Mouse (Mus musculus): ENCODE results near the gene Adgrf4.

Adgrf4 gene

GRCm38 (mm10) chr17:42692136-42692535 lies at the start of gene Adgrf4:
Adgrf4 (minus strand) TSS chr17:42692284.
- DNase-seq (ENCODE audit: low read depth in 2 of 2, low spot score in 2 of 2), result no peak

- no peak for DNase-seq (ENCODE audit: low read depth in 2 of 2, low spot score in 2 of 2)
Observed at GRCm38 (mm10) chr17:42741801-42742217, 49.7 kb upstream of the Adgrf4 start, which contains the start of gene Adgrf2. Adgrf2 (minus strand) TSS chr17:42742179.

DNA sequence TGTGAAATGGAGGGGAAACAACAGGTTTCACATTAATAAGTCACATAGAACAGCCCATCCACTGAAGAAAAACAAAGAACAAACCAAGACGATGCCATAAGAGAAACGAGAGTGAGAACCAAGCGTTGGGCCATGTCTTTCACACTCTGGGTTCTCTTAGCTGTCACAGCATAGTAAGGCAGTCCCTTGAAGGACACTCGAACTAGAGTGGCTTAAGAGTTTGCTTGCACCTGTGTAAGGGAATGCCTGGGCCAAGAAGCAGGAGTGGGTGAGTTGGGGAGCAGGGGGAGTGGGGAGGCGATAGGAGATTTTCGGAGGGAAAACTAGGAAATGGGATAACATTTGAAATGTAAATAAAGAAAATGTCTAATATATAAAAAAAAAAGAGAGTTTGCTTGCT lies 46.7 kb upstream of the Adgrf4 start:
- no peak for DNase-seq (ENCODE audit: low read depth in 2 of 2, low spot score in 2 of 2)

GRCm38 (mm10) chr17:42717161-42717560 lies 25.1 kb upstream of the Adgrf4 start:
- DNase-seq (ENCODE audit: low read depth in 2 of 2, low spot score in 2 of 2), result no peak

DNA sequence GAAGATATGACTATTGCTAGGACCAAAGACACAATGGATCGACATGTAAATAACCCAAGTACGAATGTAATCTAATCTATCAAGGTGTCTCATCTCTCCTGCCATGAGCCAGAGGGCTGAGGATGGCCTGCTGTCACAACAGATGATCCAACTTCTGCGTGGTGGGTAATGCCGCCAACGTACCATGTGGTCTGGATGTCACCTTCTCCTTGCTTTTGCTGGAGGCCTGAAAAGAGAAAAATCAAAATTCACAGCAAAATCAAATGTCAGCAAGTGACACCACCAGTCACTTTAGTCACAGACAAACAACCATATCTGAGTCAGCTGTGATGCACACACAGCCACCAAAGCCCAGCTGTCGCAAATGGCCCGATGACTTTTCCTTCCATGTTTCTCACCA lies 22.9 kb upstream of the Adgrf4 start:
- DNase-seq (ENCODE audit: low read depth in 2 of 2, low spot score in 2 of 2), result no peak

- no peak for DNase-seq (ENCODE audit: low read depth in 2 of 2, low spot score in 2 of 2)
Observed at GRCm38 (mm10) chr17:42710717-42711116, 18.6 kb upstream of the Adgrf4 start.

DNA sequence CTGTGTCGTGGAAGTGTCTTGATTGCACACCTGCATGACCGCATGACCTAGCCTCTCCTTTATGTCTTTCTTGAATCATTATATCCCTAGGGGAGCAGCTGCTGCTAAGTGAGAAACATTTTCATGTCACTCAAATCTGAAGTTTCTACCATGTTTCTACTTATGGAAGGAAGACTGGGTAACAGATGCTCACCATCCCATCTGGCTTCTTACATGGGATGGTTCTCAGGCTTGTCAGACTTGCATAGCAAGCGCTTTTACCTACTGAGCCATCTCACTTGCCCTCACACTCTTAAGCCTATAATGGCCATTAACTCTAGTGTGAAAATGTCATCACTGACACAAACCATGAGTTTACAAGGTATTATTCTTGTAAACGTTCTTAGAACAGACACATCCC lies 13.5 kb upstream of the Adgrf4 start:
- no peak for DNase-seq (ENCODE audit: low read depth in 2 of 2, low spot score in 2 of 2)

GRCm38 (mm10) chr17:42702198-42702597 lies 10.1 kb upstream of the Adgrf4 start:
- no peak for DNase-seq (ENCODE audit: low read depth in 2 of 2, low spot score in 2 of 2)

DNA sequence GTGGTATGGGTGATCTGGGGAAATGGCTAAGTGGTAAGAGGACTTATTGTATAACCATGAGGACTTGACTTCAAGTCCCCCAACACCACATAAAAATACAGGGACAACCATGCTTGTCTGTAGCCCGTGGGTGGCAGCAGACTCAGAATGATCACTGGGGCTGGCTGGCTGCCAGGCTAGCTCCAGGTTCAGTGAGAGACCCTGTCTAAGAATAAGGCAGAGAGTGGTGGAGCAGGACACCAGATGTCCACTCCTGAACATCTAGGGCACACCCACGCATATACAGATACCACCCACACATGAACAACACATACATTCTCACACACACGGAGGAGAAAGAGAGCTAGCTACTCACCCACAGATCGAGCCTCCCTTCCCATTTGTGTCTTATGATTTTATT lies 2.6 kb upstream of the Adgrf4 start:
- no peak for DNase-seq (ENCODE audit: low read depth in 2 of 2, low spot score in 2 of 2)

- DNase-seq (ENCODE audit: low read depth in 2 of 2, low spot score in 2 of 2), result no peak
Observed at GRCm38 (mm10) chr17:42690531-42690930, 1.6 kb downstream of the Adgrf4 start.

DNA sequence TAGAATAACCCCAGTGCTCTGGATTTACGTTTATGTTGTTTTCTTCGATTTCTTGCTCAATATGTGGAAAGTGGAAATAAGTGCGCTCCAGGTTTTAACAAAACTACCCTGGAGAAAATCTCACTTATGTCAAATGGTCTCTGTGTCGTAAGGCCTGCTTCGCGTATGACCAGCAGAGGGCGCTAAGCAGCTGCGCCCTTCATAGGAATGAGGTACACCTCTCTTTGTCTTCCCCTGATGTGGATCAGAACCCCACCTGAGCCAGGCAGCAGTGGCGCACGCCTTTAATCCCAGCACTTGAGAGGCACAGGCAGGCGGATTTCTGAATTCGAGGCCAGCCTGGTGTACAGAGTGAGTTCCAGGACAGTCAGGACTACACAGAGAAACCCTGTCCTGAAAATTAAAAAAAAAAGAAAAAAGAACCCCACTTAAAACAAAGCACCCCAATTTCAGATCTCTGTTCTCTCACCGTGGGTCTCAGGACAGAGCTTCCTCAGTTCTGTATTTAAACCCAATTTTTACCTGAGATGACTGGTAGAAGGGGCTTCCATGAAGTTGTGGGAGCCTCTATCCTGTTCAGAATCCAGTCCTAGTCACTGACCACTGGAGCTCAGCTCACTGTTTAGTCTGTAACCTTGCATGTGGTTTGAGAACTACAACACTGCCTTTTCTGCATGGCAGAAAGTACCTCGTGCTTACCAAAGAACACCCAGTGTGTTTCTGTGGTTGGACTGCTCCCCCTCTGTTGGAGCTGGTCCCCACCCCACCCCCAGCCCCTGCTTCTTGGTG lies 33.3 kb downstream of the Adgrf4 start:
- DNase-seq (ENCODE audit: low read depth in 2 of 2, low spot score in 2 of 2), result no peak

DNA sequence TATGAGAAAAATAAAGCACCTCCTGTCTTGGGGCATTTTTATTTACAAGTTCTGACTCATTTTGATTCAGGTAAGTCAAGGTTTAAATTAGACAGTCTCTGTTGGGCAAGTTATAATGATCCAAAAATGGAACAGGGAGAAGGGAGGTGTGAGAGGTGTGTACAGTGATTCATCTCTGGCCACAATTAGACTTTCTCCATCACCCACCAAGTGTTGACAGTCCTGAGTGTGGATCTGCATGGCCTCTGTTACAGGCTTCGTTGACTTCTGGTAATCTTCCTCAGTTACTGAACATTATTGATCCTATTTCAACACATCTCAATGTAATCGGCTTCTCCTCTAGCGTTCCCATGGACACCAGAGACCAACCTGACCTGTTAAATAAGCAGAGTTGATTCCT lies 48.7 kb downstream of the Adgrf4 start:
- DNase-seq (ENCODE audit: low read depth in 2 of 2, low spot score in 2 of 2), result no peak

- no peak for DNase-seq (ENCODE audit: low read depth in 2 of 2, low spot score in 2 of 2)
Observed at GRCm38 (mm10) chr17:42630206-42630605, 61.9 kb downstream of the Adgrf4 start.

DNA sequence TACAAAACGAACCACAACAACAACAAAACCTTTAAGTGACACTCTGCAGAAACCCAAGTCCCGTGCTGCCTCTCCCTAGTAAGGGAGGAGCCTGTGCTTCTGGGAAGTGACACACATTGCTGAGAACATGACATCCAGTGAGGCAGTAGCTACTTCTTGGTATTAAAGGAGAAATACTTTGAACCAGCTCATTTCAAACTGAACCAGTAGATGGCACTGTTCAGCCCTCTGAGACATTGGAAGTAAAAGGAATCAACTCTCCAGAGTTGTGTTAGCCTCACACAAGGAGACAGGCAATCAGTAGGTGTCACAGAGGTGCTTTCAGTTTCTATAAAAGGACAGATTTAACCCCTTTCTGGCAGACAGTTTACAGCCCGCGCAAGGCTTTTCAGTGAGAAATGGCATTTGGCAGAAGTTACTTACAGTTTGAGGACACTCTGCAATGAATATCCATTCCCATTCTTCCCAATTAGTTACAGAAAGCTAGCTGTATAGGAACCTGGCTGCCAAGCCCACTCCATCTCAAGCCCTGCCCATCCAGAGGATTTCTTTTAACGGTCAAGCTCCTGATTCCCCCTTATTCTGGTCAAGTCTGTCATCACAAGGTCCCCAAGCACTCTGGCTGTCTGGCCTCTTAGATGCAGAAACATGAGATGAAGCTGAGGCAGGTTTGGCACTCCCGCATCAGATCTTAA lies 78.9 kb downstream of the Adgrf4 start:
- DNase-seq (ENCODE audit: low read depth in 2 of 2, low spot score in 2 of 2), result no peak

GRCm38 (mm10) chr17:42611295-42611694 lies 80.8 kb downstream of the Adgrf4 start, which contains the start of gene Opn5:
Opn5 (minus strand) TSS chr17:42611395.
- no peak for DNase-seq (ENCODE audit: low read depth in 2 of 2, low spot score in 2 of 2)

DNA sequence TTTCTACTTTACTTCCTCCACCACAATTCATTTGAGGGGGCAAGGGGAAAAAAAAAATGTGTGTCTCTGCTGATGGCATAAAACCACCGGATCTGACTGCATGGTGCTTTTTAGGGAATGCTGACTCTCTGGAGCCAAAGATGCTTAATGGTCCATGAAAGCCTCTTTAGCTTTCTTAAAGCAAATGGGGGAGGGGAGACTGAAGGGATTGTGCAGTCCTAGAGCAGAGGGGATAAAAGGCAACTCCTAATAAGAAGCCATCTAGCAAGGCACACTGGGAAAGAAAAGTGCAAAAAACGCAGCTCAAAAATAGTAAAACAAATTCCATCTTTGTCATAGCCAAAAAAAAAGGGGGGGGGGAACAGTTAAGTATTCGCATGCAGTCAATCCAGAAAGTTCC lies 83.8 kb downstream of the Adgrf4 start:
- no peak for DNase-seq (ENCODE audit: low read depth in 2 of 2, low spot score in 2 of 2)

Measured in CD8-positive naive resting alpha-beta T cell, adult 2 months (primary cell).